ENCODE assay signal across 7 mouse cellular contexts in the genomic region with DNA sequence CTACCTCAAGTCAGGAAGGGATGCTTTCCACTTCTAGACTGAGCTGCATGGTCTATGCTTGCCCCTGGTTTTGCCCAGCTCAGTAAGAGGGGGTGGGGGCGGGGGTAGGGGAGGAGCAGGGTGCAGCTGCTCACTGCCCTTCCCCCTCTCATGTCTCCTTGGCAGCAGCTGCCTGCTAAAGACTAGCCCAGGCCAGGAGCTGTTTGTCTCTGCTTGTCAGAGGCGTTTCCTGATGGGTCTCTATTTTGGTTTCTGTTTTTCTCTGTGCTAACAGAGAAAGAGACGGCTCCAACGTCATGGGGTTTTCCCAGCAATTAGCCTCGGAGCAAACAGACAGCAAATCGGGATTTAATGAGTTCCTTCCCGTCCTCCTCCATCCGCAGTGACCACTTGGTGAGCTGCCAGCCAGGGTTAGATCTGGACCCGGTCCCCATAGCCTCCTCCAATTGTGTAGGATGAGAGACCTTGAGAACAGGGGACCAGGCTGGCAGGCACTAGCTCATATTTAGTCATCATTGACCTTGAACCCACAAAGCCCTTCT.
DNase-seq lines count a peak whose midpoint lies in the region; ATAC-seq lines count a peak whose summit lies in the region.

No protein-coding gene starts in this region.

- ATAC-seq in midbrain, embryonic 16.5 days = peak; percentile 83

- H3K9ac ChIP-seq in midbrain, embryonic 16.5 days (ENCODE audit: low read depth, low read length) = no peak overlapping the region

- DNase-seq in adrenal gland, adult 8-10 months = peak; percentile 74
- peak; percentile 54 for DNase-seq in embryo, embryonic 9.5 days (ENCODE audit: extremely low spot score)
- no peak for DNase-seq in heart, embryonic 10.5 days (ENCODE audit: low spot score)
- DNase-seq in kidney, adult 9 months = peak; percentile 78
- peak; percentile 62 for DNase-seq in liver
- peak; percentile 82 to 84 for DNase-seq in spleen, postnatal 36 days (ENCODE audit: low spot score in 2 of 2)

- 4% methylated on average over 9 of the region's 9 CpGs for WGBS in heart, embryonic 10.5 days
- 3% methylated on average over 8 of the region's 9 CpGs for WGBS in midbrain, embryonic 16.5 days

- H3K27ac ChIP-seq in heart, embryonic 10.5 days = peak overlapping the region; percentile 84
- H3K27ac ChIP-seq in midbrain, embryonic 16.5 days (ENCODE audit: low read length) = peak overlapping the region; percentile 56

- H3K4me3 ChIP-seq in heart, embryonic 10.5 days = peak overlapping the region; percentile 40
- no peak overlapping the region for H3K4me3 ChIP-seq in midbrain, embryonic 16.5 days (ENCODE audit: low read depth, low read length)

- peak overlapping the region; percentile 0; the same call in 1 of the 2 replicates for H3K4me2 ChIP-seq in midbrain, embryonic 16.5 days (ENCODE audit: low read length)

- peaks cover 3% of the 10 kb centered on the region; the same call in 1 of the 2 replicates for H3K36me3 ChIP-seq in heart, embryonic 10.5 days
- no peaks in the 10 kb centered on the region for H3K36me3 ChIP-seq in midbrain, embryonic 16.5 days (ENCODE audit: control insufficient read depth, insufficient read depth, low read length)

- H3K9me3 ChIP-seq in heart, embryonic 10.5 days = no peaks in the 10 kb centered on the region
- no peaks in the 10 kb centered on the region for H3K9me3 ChIP-seq in midbrain, embryonic 16.5 days (replicated peaks; ENCODE audit: control insufficient read depth, low read length, poor library complexity, severe bottlenecking)

- peaks cover 71% of the 10 kb centered on the region for H3K4me1 ChIP-seq in heart, embryonic 10.5 days
- peaks cover 17% of the 10 kb centered on the region for H3K4me1 ChIP-seq in midbrain, embryonic 16.5 days (ENCODE audit: control insufficient read depth, insufficient read depth, low read length)

- H3K27me3 ChIP-seq in heart, embryonic 10.5 days (ENCODE audit: insufficient read depth, poor library complexity, severe bottlenecking) = no peaks in the 10 kb centered on the region
- no peaks in the 10 kb centered on the region for H3K27me3 ChIP-seq in midbrain, embryonic 16.5 days (ENCODE audit: control insufficient read depth, insufficient read depth, low read depth, low read length)
